ENCODE assay signal across 12 mouse cellular contexts in the genomic region with DNA sequence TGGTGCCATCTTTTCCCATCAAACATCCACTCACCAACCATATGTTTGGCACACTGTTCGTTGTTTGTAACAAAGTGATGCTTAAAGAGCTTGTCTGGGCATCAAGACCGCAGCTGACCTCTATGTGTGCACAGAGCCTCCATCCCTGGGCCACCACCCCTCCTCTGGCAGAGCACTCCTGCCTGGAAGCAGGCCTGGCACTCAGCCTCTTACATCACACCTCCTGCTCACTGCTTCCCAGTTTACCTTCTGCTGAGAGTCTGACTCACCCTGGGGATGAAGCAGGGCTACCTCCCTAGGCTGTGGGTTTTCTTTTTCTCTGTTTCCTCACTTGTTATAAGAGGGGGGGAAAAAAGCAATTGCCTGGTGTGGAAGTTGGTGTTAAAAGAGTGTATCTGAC.
A peak's percentile ranks its signal among the peaks of the same experiment; 100 is the strongest.
DNase-seq lines count a peak whose midpoint lies in the region.
"Had no signal": no experiment of that assay in that cellular context is flagged by ENCODE, and none has a peak within 500 bp of the region (broad histone marks: within the 10 kb centered on the region; RNA-seq: fewer than 3 reads in every experiment).

No protein-coding gene starts in this region.

- peak; percentile 14 for DNase-seq in layer of hippocampus, adult 9-11 months
- no peak for DNase-seq in layer of hippocampus, postnatal 14 days (ENCODE audit: low spot score in 2 of 2)
- DNase-seq in MN1 (ENCODE audit: low spot score): peak; percentile 22
- DNase-seq in brain, adult 2 months (ENCODE audit: low read depth, low spot score): peak; percentile 94
- DNase-seq in cerebellum, postnatal 10 days: peak; percentile 48 to 60
- DNase-seq in Muller cell, postnatal 12 days (ENCODE audit: inconsistent ontology term): no peak
- no peak for DNase-seq in adrenal gland, postnatal 36 days
- DNase-seq: adrenal gland, adult 8-10 months; kidney, postnatal 10 days; liver, embryonic 13.5 days; spleen, adult 18-20 months; thymus, postnatal 14 days had no signal

Comparison
In these comparisons a context has a peak if more than half of its experiments do, and no peak if none do; other contexts are left out.
1. DNase-seq: peak in layer of hippocampus, adult 9-11 months (single experiment), MN1 (single experiment), brain, adult 2 months (single experiment) and cerebellum, postnatal 10 days (2 of 2); none in layer of hippocampus, postnatal 14 days (0 of 2), Muller cell, postnatal 12 days (single experiment) and adrenal gland, postnatal 36 days (0 of 2).